Mouse (Mus musculus): ENCODE results near the gene Ceacam16. TPM values are rescaled to one million over a fixed set of nuclear protein-coding genes. Genes with fewer than 3 reads are reported as not detected.

The Ceacam16 gene
- polyA plus RNA-seq, 1 experiment from 2014 or later, result not detected

GRCm38 (mm10) chr7:19871137-19871621, 10.1 kb upstream of the Ceacam16 start:
- Histone ChIP-seq H3K36me3 (ENCODE audit: control insufficient read depth, insufficient read depth, low read length) (no peaks in the 10 kb centered on the region), H3K9me3 (ENCODE audit: control insufficient read depth, low read length) (no peaks in the 10 kb centered on the region), H3K27me3 (replicated peaks; ENCODE audit: control insufficient read depth, insufficient read depth, low read length) (no peaks in the 10 kb centered on the region), H3K9ac (ENCODE audit: low read length) (no peak overlapping the region), H3K4me3 (ENCODE audit: low read depth, low read length) (no peak overlapping the region), H3K4me1 (replicated peaks; ENCODE audit: control insufficient read depth, insufficient read depth, low read length) (peaks cover 11% of the 10 kb centered on the region; the same call in 1 of the 2 replicates), H3K4me2 (ENCODE audit: low read length) (no peak overlapping the region), H3K27ac (ENCODE audit: low read depth) (no peak overlapping the region)
- DNase-seq (ENCODE audit: low spot score), result no peak
- no peak for ATAC-seq (replicated peaks; ENCODE audit: low FRiP score, low TSS enrichment, low read depth)
- 64% methylated on average over 10 of the region's 10 CpGs for WGBS

GRCm38 (mm10) chr7:19867751-19868399, 6.8 kb upstream of the Ceacam16 start:
- Histone ChIP-seq H3K9ac (ENCODE audit: low read length) (no peak overlapping the region), H3K27ac (ENCODE audit: low read depth) (no peak overlapping the region)
- ATAC-seq (replicated peaks; ENCODE audit: low FRiP score, low TSS enrichment, low read depth), result no peak

GRCm38 (mm10) chr7:19866490-19866889, 5.4 kb upstream of the Ceacam16 start:
- H3K36me3 ChIP-seq (ENCODE audit: control insufficient read depth, insufficient read depth, low read length), result no peaks in the 10 kb centered on the region
- H3K27me3 ChIP-seq (replicated peaks; ENCODE audit: control insufficient read depth, insufficient read depth, low read length), result no peaks in the 10 kb centered on the region
- no peak for DNase-seq (ENCODE audit: low spot score)
- H3K27ac ChIP-seq (ENCODE audit: low read depth), result no peak overlapping the region
- H3K4me1 ChIP-seq (replicated peaks; ENCODE audit: control insufficient read depth, insufficient read depth, low read length), result 0 out of 2 replicates have a peak, but pooled peaks cover 4% of the 10 kb centered on the region
- WGBS, result 70% methylated on average over 6 of the region's 6 CpGs
- H3K9ac ChIP-seq (ENCODE audit: low read length), result no peak overlapping the region
- ATAC-seq (replicated peaks; ENCODE audit: low FRiP score, low TSS enrichment, low read depth), result no peak
- H3K4me2 ChIP-seq (ENCODE audit: low read length), result no peak overlapping the region
- no peak overlapping the region for H3K4me3 ChIP-seq (ENCODE audit: low read depth, low read length)
- H3K9me3 ChIP-seq (ENCODE audit: control insufficient read depth, low read length), result no peaks in the 10 kb centered on the region

More at GRCm38 (mm10) chr7:19867751-19868399, 6.8 kb upstream of the Ceacam16 start:
- Histone ChIP-seq H3K27me3 (replicated peaks; ENCODE audit: control insufficient read depth, insufficient read depth, low read length) (no peaks in the 10 kb centered on the region), H3K4me1 (replicated peaks; ENCODE audit: control insufficient read depth, insufficient read depth, low read length) (0 out of 2 replicates have a peak, but pooled peaks cover 5% of the 10 kb centered on the region), H3K9me3 (ENCODE audit: control insufficient read depth, low read length) (no peaks in the 10 kb centered on the region), H3K4me3 (ENCODE audit: low read depth, low read length) (no peak overlapping the region), H3K4me2 (ENCODE audit: low read length) (no peak overlapping the region), H3K36me3 (ENCODE audit: control insufficient read depth, insufficient read depth, low read length) (no peaks in the 10 kb centered on the region)
- 76% methylated on average over 16 of the region's 16 CpGs for WGBS
- no peak for DNase-seq (ENCODE audit: low spot score)

- DNase-seq (ENCODE audit: low spot score) (no peak), ATAC-seq (replicated peaks; ENCODE audit: low FRiP score, low TSS enrichment, low read depth) (no peak)
- Histone ChIP-seq H3K4me2 (ENCODE audit: low read length) (no peak overlapping the region), H3K9me3 (ENCODE audit: control insufficient read depth, low read length) (no peaks in the 10 kb centered on the region), H3K27me3 (replicated peaks; ENCODE audit: control insufficient read depth, insufficient read depth, low read length) (no peaks in the 10 kb centered on the region), H3K27ac (ENCODE audit: low read depth) (no peak overlapping the region), H3K9ac (ENCODE audit: low read length) (no peak overlapping the region), H3K36me3 (ENCODE audit: control insufficient read depth, insufficient read depth, low read length) (no peaks in the 10 kb centered on the region), H3K4me3 (ENCODE audit: low read depth, low read length) (no peak overlapping the region), H3K4me1 (replicated peaks; ENCODE audit: control insufficient read depth, insufficient read depth, low read length) (no peaks in the 10 kb centered on the region)
- WGBS, result 77% methylated on average over 8 of the region's 8 CpGs
These were observed 4.3 kb upstream of the Ceacam16 start for GRCm38 (mm10) chr7:19865246-19866036.

GRCm38 (mm10) chr7:19864241-19864640, 3.1 kb upstream of the Ceacam16 start:
- WGBS, result 42% methylated on average over 2 of the region's 2 CpGs
- no peak overlapping the region for H3K9ac ChIP-seq (ENCODE audit: low read length)

GRCm38 (mm10) chr7:19859740-19860139, 1.4 kb downstream of the Ceacam16 start:
- 66% methylated on average over 10 of the region's 10 CpGs for WGBS
- H3K36me3 ChIP-seq (ENCODE audit: control insufficient read depth, insufficient read depth, low read length), result no peaks in the 10 kb centered on the region

More at GRCm38 (mm10) chr7:19864241-19864640, 3.1 kb upstream of the Ceacam16 start:
- no peaks in the 10 kb centered on the region for H3K27me3 ChIP-seq (replicated peaks; ENCODE audit: control insufficient read depth, insufficient read depth, low read length)
- ATAC-seq (replicated peaks; ENCODE audit: low FRiP score, low TSS enrichment, low read depth), result no peak
- H3K4me3 ChIP-seq (ENCODE audit: low read depth, low read length), result no peak overlapping the region
- no peak overlapping the region for H3K4me2 ChIP-seq (ENCODE audit: low read length)
- no peaks in the 10 kb centered on the region for H3K9me3 ChIP-seq (ENCODE audit: control insufficient read depth, low read length)
- H3K4me1 ChIP-seq (replicated peaks; ENCODE audit: control insufficient read depth, insufficient read depth, low read length), result no peaks in the 10 kb centered on the region
- no peaks in the 10 kb centered on the region for H3K36me3 ChIP-seq (ENCODE audit: control insufficient read depth, insufficient read depth, low read length)
- DNase-seq (ENCODE audit: low spot score), result no peak
- no peak overlapping the region for H3K27ac ChIP-seq (ENCODE audit: low read depth)

GRCm38 (mm10) chr7:19856283-19856682, 4.8 kb downstream of the Ceacam16 start:
- WGBS, result 78% methylated on average over 6 of the region's 6 CpGs
- ATAC-seq (replicated peaks; ENCODE audit: low FRiP score, low TSS enrichment, low read depth) (no peak), DNase-seq (ENCODE audit: low spot score) (no peak)
- Histone ChIP-seq H3K27ac (ENCODE audit: low read depth) (no peak overlapping the region), H3K27me3 (replicated peaks; ENCODE audit: control insufficient read depth, insufficient read depth, low read length) (peaks cover 23% of the 10 kb centered on the region), H3K9ac (ENCODE audit: low read length) (no peak overlapping the region), H3K4me3 (ENCODE audit: low read depth, low read length) (no peak overlapping the region), H3K9me3 (ENCODE audit: control insufficient read depth, low read length) (no peaks in the 10 kb centered on the region), H3K4me1 (replicated peaks; ENCODE audit: control insufficient read depth, insufficient read depth, low read length) (no peaks in the 10 kb centered on the region), H3K36me3 (ENCODE audit: control insufficient read depth, insufficient read depth, low read length) (no peaks in the 10 kb centered on the region), H3K4me2 (ENCODE audit: low read length) (no peak overlapping the region)

More at GRCm38 (mm10) chr7:19859740-19860139, 1.4 kb downstream of the Ceacam16 start:
- Histone ChIP-seq H3K27me3 (replicated peaks; ENCODE audit: control insufficient read depth, insufficient read depth, low read length) (0 out of 2 replicates have a peak, but pooled peaks cover 3% of the 10 kb centered on the region), H3K4me3 (ENCODE audit: low read depth, low read length) (no peak overlapping the region), H3K9me3 (ENCODE audit: control insufficient read depth, low read length) (no peaks in the 10 kb centered on the region), H3K9ac (ENCODE audit: low read length) (no peak overlapping the region), H3K27ac (ENCODE audit: low read depth) (no peak overlapping the region), H3K4me1 (replicated peaks; ENCODE audit: control insufficient read depth, insufficient read depth, low read length) (no peaks in the 10 kb centered on the region), H3K4me2 (ENCODE audit: low read length) (no peak overlapping the region)
- ATAC-seq (replicated peaks; ENCODE audit: low FRiP score, low TSS enrichment, low read depth) (no peak), DNase-seq (ENCODE audit: low spot score) (no peak)

- ATAC-seq (replicated peaks; ENCODE audit: low FRiP score, low TSS enrichment, low read depth), result no peak
- 80% methylated on average over 5 of the region's 5 CpGs for WGBS
These were observed 5.4 kb downstream of the Ceacam16 start for GRCm38 (mm10) chr7:19855663-19856062.

More at GRCm38 (mm10) chr7:19855663-19856062, 5.4 kb downstream of the Ceacam16 start:
- Histone ChIP-seq H3K27me3 (replicated peaks; ENCODE audit: control insufficient read depth, insufficient read depth, low read length) (peaks cover 23% of the 10 kb centered on the region), H3K27ac (ENCODE audit: low read depth) (no peak overlapping the region), H3K4me2 (ENCODE audit: low read length) (no peak overlapping the region), H3K9ac (ENCODE audit: low read length) (no peak overlapping the region), H3K36me3 (ENCODE audit: control insufficient read depth, insufficient read depth, low read length) (no peaks in the 10 kb centered on the region), H3K4me1 (replicated peaks; ENCODE audit: control insufficient read depth, insufficient read depth, low read length) (no peaks in the 10 kb centered on the region), H3K9me3 (ENCODE audit: control insufficient read depth, low read length) (no peaks in the 10 kb centered on the region), H3K4me3 (ENCODE audit: low read depth, low read length) (no peak overlapping the region)
- DNase-seq (ENCODE audit: low spot score), result no peak
